ENCODE assay signal across 10 mouse cellular contexts in genomic region chr5:150431286-150431685, GRCm38 (mm10).
DNase-seq lines count a peak whose midpoint lies in the region; ATAC-seq and TF ChIP-seq lines count a peak whose summit lies in the region.
"Had no signal": no experiment of that assay in that cellular context is flagged by ENCODE, and none has a peak within 500 bp of the region (broad histone marks: within the 10 kb centered on the region; RNA-seq: fewer than 3 reads in every experiment).

No protein-coding gene starts in this region.

- no peaks in the 10 kb centered on the region for H3K4me1 ChIP-seq in heart, adult 2 months (ENCODE audit: control insufficient read depth, insufficient read depth, low read length)
- H3K4me1 ChIP-seq in cortical plate, adult 2 months (ENCODE audit: control insufficient read depth, insufficient read depth, low read length) = no peaks in the 10 kb centered on the region
- no peaks in the 10 kb centered on the region for H3K4me1 ChIP-seq in forebrain, embryonic 16.5 days (replicated peaks; ENCODE audit: control insufficient read depth, insufficient read depth, low read length)
- H3K4me1 ChIP-seq: liver, embryonic 15.5 days had no signal

- no peaks in the 10 kb centered on the region; the same call in 1 of the 2 replicates for H3K36me3 ChIP-seq in heart, adult 2 months (ENCODE audit: control insufficient read depth, insufficient read depth, low read length)
- peaks cover 41% of the 10 kb centered on the region for H3K36me3 ChIP-seq in forebrain, embryonic 16.5 days (ENCODE audit: control insufficient read depth, insufficient read depth)

- H3K9me3 ChIP-seq in forebrain, embryonic 16.5 days (ENCODE audit: control insufficient read depth, low read length) = peaks cover 4% of the 10 kb centered on the region; the same call in 1 of the 2 replicates
- H3K9me3 ChIP-seq: liver, embryonic 15.5 days had no signal

- peak; percentile 72 for TF ChIP-seq CTCF in heart, adult 2 months (IDR thresholded peaks at IDR 0.05)
- peak; percentile 13; the same call in 1 of the 2 replicates for TF ChIP-seq CTCF in cortical plate, adult 2 months (IDR thresholded peaks at IDR 0.05; ENCODE audit: extremely low read depth, insufficient read depth, low read length)

- no peak for TF ChIP-seq POLR2A in heart, adult 2 months (IDR thresholded peaks at IDR 0.05; ENCODE audit: insufficient read depth, low read depth, low read length)
- no peak for TF ChIP-seq POLR2A in cortical plate, adult 2 months (IDR thresholded peaks at IDR 0.05; ENCODE audit: extremely low read depth, insufficient read depth, low read length)

- 99% methylated on average over 7 of the region's 7 CpGs for WGBS in heart, adult 2 months
- WGBS in forebrain, embryonic 16.5 days = 95% methylated on average over 7 of the region's 7 CpGs

- no peak for ATAC-seq in forebrain, embryonic 16.5 days

- no peak overlapping the region for H3K4me3 ChIP-seq in heart, adult 2 months
- H3K4me3 ChIP-seq in cortical plate, adult 2 months (ENCODE audit: insufficient read depth, low read length) = no peak overlapping the region
- no peak overlapping the region for H3K4me3 ChIP-seq in forebrain, embryonic 16.5 days (replicated peaks; ENCODE audit: low read length)
- H3K4me3 ChIP-seq: erythroblast, embryonic 14.5 days; liver, embryonic 15.5 days had no signal

- no peak for TF ChIP-seq EP300 in heart, adult 2 months (IDR thresholded peaks at IDR 0.05; ENCODE audit: insufficient read depth, low read depth, low read length)

- H3K27me3 ChIP-seq in heart, adult 2 months (ENCODE audit: control insufficient read depth, insufficient read depth, low read length) = no peaks in the 10 kb centered on the region
- no peaks in the 10 kb centered on the region for H3K27me3 ChIP-seq in forebrain, embryonic 16.5 days (replicated peaks; ENCODE audit: control insufficient read depth, insufficient read depth, low read length)
- H3K27me3 ChIP-seq: liver, embryonic 15.5 days had no signal

- no peak overlapping the region for H3K27ac ChIP-seq in heart, adult 2 months
- H3K27ac ChIP-seq in cortical plate, adult 2 months (ENCODE audit: insufficient read depth, low read length) = no peak overlapping the region
- H3K27ac ChIP-seq in forebrain, embryonic 16.5 days (ENCODE audit: low read length) = no peak overlapping the region
- H3K27ac ChIP-seq: liver, embryonic 15.5 days had no signal

- no peak for DNase-seq in heart, adult 2 months
- no peak for DNase-seq in heart, adult 8-10 months (ENCODE audit: low spot score)
- peak; percentile 47 for DNase-seq in right cerebral cortex, postnatal 14 days
- no peak for DNase-seq in right cerebral cortex, adult 2 months (ENCODE audit: low spot score in 2 of 2)
- peak; percentile 37 for DNase-seq in thymus, postnatal 25 days
- DNase-seq in urinary bladder, postnatal 14 days (ENCODE audit: low spot score) = no peak

- H3K79me2 ChIP-seq in heart, adult 2 months (replicated peaks; ENCODE audit: control insufficient read depth, insufficient read depth, low read length) = no peaks in the 10 kb centered on the region

- no peak overlapping the region for H3K4me2 ChIP-seq in forebrain, embryonic 16.5 days (ENCODE audit: low read length)
- H3K4me2 ChIP-seq: liver, embryonic 15.5 days had no signal

- intact Hi-C loops in heart, adult 2 months (cut with DNase I) = no loop called here

- H3K9ac ChIP-seq in heart, adult 2 months (ENCODE audit: low read depth, low read length) = no peak overlapping the region
- H3K9ac ChIP-seq in forebrain, embryonic 16.5 days (replicated peaks; ENCODE audit: low read depth, low read length) = no peak overlapping the region
- H3K9ac ChIP-seq: liver, embryonic 15.5 days had no signal

Comparison
In these comparisons a context has a peak if more than half of its experiments do, and no peak if none do; other contexts are left out.
1. DNase-seq: peak in right cerebral cortex, postnatal 14 days (single experiment) and thymus, postnatal 25 days (single experiment); none in heart, adult 2 months (0 of 2), heart, adult 8-10 months (single experiment), right cerebral cortex, adult 2 months (0 of 2) and urinary bladder, postnatal 14 days (single experiment).